Mouse (Mus musculus) CD4-positive, CD25-positive, alpha-beta regulatory T cell, adult 9 weeks (primary cell): ENCODE results near the gene Gm17535. TPM values are rescaled to one million over a fixed set of nuclear protein-coding genes. Genes with fewer than 3 reads are reported as not detected.

Experiments used
- polyA plus RNA-seq: library from polyadenylated mRNA; unstranded; fragments of 100-300 nt; shearing (Covaris generic); gene quantifications from one replicate; pipeline ENCODE4 v1.2.1, GENCODE M21; 2017

Gm17535 gene
- polyA plus RNA-seq = 1.2 TPM

DNA sequence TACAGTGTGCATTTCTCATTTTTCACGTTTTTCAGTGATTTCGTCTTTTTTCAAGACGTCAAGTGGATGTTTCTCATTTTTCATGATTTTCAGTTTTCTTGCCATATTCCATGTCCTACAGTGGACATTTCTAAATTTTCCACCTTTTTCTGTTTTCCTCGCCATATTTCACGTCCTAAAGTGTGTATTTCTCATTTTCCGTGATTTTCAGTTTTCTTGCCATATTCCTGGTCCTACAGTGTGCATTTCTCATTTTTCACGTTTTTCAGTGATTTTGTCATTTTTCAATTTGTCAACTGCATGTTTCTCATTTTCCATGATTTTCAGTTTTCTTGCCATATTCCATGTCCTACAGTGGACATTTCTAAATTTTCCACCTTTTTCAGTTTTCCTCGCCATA, at the start of gene Gm17535:
TSS of gene Gm17535 (plus strand) at position 301 of the 400 bp plus-strand sequence.

DNA sequence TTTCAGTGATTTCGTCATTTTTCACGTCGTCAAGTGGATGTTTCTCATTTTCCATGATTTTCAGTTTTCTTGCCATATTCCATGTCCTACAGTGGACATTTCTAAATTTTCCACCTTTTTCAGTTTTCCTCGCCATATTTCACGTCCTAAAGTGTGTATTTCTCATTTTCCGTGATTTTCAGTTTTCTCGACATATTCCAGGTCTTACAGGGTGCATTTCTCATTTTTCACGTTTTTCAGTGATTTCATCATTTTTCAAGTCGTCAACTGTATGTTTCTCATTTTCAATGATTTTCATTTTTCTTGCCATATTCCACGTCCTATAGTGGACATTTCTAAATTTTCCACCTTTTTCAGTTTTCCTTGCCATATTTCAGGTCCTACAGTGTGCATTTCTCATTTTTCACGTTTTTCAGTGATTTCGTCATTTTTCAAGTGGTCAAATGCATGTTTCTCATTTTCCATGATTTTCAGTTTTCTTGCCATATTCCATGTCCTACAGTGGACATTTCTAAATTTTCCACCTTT, 33.9 kb upstream of the Gm17535 start, which contains the start of gene Gm10722:
TSS of gene Gm10722 (plus strand) at position 478 of the 528 bp plus-strand sequence.

GRCm38 (mm10) chr9:3002794-3003396, 31.5 kb upstream of the Gm17535 start, which contains the start of gene Gm11168:
TSS of gene Gm11168 (plus strand) at chr9:3003346.

GRCm38 (mm10) chr9:3012733-3013279, 21.6 kb upstream of the Gm17535 start, which contains the start of gene Gm10721:
TSS of gene Gm10721 (plus strand) at chr9:3013140.

GRCm38 (mm10) chr9:3015354-3015753, 19.0 kb upstream of the Gm17535 start, which contains the start of gene Gm10720:
TSS of gene Gm10720 (plus strand) at chr9:3015654.

GRCm38 (mm10) chr9:3017108-3017507, 17.3 kb upstream of the Gm17535 start, which contains the start of gene Gm10719:
TSS of gene Gm10719 (plus strand) at chr9:3017408.

DNA sequence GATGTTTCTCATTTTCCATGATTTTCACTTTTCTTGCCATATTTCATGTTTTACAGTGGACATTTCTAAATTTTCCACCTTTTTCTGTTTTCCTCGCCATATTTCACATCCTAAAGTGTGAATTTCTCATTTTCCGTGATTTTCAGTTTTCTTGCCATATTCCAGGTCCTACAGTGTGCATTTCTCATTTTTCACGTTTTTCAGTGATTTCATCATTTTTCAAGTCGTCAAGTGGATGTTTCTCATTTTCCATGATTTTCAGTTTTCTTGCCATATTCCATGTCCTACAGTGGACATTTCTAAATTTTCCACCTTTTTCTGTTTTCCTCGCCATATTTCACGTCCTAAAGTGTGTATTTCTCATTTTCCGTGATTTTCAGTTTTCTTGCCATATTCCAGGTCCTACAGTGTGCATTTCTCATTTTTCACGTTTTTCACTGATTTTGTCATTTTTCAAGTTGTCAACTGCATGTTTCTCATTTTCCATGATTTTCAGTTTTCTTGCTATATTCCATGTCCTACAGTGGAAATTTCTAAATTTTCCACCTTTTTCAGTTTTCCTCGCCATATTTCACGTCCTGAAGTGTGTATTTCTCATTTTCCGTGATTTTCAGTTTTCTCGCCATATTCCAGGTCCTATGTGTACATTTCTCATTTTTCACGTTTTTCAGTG, 11.0 kb upstream of the Gm17535 start, which contains the start of gene Gm10718:
TSS of gene Gm10718 (plus strand) at position 236 of the 673 bp plus-strand sequence.

GRCm38 (mm10) chr9:3024912-3025467, 9.4 kb upstream of the Gm17535 start, which contains the start of gene Gm10717:
TSS of gene Gm10717 (plus strand) at chr9:3025417.

GRCm38 (mm10) chr9:3036577-3036976, 2.2 kb downstream of the Gm17535 start, which contains the start of gene Gm10715:
TSS of gene Gm10715 (plus strand) at chr9:3036877.

Other genes starting within 250 kb of the Gm17535 start
- gene Gm10722, start 33.7 kb upstream of the Gm17535 start, polyA plus RNA-seq = 2.1 TPM
- gene Gm11168, start 31.3 kb upstream of the Gm17535 start, polyA plus RNA-seq = 4.1 TPM
- gene Gm10721, start 21.5 kb upstream of the Gm17535 start, polyA plus RNA-seq = 0.91 TPM
- not detected for gene Gm10720, start 18.9 kb upstream of the Gm17535 start, polyA plus RNA-seq
- 4.6 TPM for gene Gm10719, start 17.2 kb upstream of the Gm17535 start, polyA plus RNA-seq
- 3.2 TPM for gene Gm10718, start 11.1 kb upstream of the Gm17535 start, polyA plus RNA-seq
- 12.9 TPM for gene Gm10717, start 9.2 kb upstream of the Gm17535 start, polyA plus RNA-seq
- 0.56 TPM for gene Gm10715, start 2.3 kb downstream of the Gm17535 start, polyA plus RNA-seq